Mouse (Mus musculus) cortical plate, adult 2 months (tissue): ENCODE results near the gene Vmn2r89.

Experiments used
- CTCF ChIP-seq: fragments of 200-500 bp; IDR thresholded peaks from 2 replicates; pipeline ENCODE4 v1.5.1; 2011; ENCODE audit warnings: mild to moderate bottlenecking, control low read depth, low read length; ENCODE audit not compliant: insufficient read depth; ENCODE audit errors: extremely low read depth
- POLR2A ChIP-seq: fragments of 200-500 bp; IDR thresholded peaks from 2 replicates; pipeline ENCODE4 v1.6.1; 2011; ENCODE audit warnings: mild to moderate bottlenecking, low read length, control low read depth; ENCODE audit not compliant: insufficient read depth; ENCODE audit errors: extremely low read depth

DNA sequence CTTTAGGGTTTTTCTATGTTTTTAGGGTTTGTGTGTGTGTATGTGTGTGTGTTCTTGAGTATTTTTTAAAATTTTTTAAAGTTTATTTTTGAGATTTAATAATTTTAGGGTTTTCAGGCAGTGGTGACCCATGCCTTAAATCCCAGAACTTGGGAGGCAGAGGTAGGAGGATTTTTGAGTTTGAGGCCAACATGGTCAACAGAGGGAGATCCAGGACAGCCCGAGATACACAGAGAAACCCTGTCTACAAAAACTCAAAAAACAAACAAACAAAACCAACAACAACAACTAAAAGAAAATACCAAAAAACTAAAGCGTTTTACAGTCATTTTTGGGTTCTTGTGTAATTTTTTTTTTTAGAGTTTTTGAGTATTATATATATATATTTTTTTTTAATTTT lies 44.1 kb downstream of the Vmn2r89 start:
- TF ChIP-seq CTCF, result no peak
- no peak for TF ChIP-seq POLR2A
